Mouse (Mus musculus) left cerebral cortex, adult 9 months (tissue): ENCODE data around the gene Slf2.
A peak's percentile ranks its signal among the peaks of the same experiment; 100 is the strongest.

Experiments used
- DNase-seq, 2 experiments: peaks; one replicate each; pipeline ENCODE4 v3.0.0; 2022; ENCODE audit warnings: low spot score in 2 of 2

Gene Slf2

DNA sequence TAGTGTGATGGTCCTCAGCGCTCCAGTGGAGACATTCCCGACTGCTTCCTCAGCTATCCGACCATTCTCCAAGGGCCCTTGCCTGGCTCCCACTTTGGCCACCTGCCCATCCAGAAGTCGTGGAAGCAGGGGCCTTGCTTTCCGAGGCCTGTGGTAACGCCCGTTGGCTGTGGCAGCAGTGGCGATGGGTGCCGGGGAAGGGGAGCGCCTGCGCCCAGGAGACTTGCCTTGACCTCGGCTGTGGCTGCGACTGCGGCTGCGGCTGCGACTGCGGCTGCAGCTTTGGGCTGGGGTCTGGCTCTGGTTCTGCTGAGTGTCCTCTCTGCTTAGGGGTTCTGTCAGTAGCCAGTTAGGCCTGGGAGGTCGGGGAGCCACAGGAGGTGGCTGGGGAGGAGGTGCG is 97.8 kb downstream of the Slf2 start:
- DNase-seq: no peak

DNA sequence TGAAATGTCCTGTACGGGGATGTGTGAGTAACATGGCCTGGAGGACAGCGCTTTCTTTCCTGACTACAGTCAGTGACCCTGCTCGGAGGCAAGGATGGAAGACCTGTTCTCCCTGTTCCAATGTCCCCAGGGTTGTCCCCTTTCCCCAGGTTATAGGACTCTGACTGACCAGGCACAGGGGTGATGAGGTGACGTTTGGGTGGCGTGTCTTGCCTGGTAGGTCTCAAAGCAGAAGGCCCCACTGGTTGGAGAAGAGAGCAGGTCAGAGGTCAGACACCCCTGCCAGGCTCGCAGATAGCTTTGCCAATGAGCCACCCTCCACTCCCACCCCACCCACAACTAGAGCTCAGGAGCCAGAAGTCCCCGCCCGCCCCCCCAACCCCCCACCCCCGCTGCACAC is 98.6 kb downstream of the Slf2 start:
- no peak for DNase-seq

DNA sequence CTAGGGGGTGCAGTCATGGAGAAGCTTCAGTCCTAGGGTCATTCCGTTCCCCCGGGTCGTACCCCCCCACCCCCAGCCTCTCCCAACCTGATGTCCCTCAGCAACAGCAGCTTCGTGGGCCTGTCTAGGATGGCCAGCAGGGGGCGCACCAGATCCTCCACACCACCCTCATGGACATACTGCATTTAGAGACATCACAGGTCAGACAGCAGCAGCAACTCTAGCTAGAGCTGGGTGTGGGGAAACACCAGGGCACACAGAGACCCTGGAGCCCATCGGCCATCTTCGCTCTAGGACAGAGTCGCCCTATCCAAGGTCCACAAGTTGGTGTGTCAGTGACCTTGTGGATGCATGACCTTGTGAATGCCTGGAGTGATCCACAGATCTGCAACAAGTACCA is 99.2 kb downstream of the Slf2 start:
- DNase-seq: peak in 1 of 2 experiments; percentile 74

DNA sequence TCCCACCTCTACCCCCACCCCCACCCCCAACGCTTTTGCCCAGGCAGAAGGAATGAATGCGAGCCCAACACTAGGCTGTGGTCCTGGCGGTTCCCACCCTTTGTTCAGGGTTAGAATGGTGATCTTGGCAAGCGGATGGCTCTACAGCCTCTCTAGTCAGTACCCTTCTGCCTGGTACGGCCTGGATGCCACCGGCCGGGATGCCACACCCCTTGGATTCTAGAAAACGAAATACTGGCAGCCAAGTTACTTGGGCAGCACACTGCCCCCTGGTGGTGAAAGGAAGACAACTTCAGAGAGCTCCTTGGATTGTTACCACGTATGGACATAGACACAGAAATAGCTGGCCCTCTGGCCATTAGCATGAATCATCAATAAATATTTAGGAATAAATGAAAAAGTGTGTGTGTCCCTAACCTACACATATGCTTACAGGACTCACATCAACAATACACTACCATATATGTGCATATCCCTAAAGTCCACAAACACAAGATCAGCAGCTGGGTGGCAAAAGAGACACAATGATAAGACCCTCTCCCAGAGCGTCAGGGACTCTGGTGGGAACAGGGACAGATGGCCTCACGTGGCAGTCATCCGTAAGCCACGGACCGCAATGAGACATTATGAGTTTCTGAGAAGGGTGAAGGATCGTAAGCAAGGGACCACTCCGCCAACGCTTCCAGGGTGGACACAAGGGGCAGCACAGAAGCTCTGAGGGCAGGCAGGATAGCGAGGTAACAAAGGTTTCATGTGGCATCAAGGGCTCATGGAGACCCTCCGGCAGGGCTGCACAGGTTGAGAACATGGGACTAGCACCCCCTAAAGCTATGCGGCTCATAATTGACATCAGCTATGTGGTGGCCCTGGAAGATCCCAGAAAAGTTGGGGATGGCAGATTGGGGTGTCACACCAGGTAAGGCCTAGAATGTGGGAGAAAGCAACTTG is 100.1 kb downstream of the Slf2 start:
- peak in 1 of 2 experiments; percentile 85 for DNase-seq

DNA sequence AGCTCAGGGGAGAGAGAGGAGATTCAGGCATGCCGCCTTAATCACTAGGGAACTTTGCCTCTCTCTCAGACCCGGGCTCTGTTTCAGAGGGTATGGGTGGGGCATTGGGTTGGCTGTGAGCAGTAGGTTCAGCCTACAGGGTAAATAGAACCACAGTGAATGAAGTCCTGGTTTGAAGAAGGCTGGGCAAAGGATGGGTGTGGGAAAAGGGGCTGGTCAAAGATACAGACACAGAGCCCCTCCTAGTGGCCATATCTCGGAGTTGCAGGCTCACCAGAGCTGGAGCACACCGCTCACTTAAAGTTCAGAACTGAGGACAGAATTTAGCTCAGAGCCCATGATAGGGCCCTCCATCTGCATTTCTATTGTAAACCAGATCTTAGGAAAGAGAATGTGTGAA is 100.8 kb downstream of the Slf2 start:
- DNase-seq: peak in 1 of 2 experiments; percentile 82
